Mouse (Mus musculus) layer of hippocampus, adult 9-11 months (tissue): ENCODE measurements at regions not wholly inside any gene's neighbourhood (a gene's known extent, or its start where the extent isn't known, plus 50 kb on each side); places are given as distances from the start of the nearest gene placed in this dataset.

Experiments
- DNase-seq: peaks from one replicate; pipeline ENCODE4 v3.0.0; 2022

- DNase-seq, result no peak
Observed at GRCm38 (mm10) chr6:99976144-99976543, 250.0 kb upstream of the Prok2 start.

GRCm38 (mm10) chr6:99975486-99975885 is 249.3 kb upstream of the Prok2 start:
- DNase-seq, result no peak

DNA sequence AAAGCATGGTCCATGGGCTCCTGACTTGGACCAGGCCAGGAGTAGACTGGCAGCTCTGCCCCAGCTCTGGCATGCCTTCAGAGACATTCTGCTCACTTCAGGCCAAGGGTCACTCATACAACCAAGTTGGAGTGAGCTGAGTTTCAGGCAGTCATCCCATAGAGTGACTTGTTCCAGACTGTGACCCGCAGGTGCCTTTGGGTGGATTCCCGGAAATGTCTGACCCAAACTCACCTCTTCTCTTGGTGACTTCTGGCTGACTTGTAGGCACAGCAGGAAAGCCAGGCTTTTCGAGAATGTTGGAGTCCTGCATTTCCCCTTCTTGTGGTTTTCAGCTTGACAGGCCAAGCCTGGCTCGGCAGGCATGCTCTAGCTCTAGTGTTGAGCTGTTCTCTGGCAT is 248.3 kb upstream of the Prok2 start:
- DNase-seq, result no peak

DNA sequence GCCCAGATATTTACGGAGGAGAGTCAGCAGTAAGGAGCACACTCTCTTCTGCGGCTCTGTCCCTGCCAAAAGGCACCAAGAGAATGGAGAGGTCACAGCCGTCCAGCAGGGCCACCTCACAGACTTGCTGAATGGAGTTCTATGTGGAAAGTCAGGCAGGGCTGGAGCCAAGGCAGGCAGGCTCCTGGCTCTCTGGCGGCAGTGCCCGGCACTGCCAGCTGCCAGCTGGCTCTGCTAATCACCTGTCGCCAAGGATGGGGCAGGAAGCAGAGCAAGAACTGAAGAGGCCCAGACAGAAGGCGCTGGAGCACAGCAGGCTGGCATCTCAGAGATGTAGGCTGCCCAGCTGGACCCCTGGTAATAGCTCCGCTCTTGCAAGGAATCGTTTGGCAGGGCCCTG is 245.2 kb upstream of the Prok2 start:
- DNase-seq, result peak; percentile 72

GRCm38 (mm10) chr6:99968889-99969288 is 242.7 kb upstream of the Prok2 start:
- peak; percentile 90 for DNase-seq

DNA sequence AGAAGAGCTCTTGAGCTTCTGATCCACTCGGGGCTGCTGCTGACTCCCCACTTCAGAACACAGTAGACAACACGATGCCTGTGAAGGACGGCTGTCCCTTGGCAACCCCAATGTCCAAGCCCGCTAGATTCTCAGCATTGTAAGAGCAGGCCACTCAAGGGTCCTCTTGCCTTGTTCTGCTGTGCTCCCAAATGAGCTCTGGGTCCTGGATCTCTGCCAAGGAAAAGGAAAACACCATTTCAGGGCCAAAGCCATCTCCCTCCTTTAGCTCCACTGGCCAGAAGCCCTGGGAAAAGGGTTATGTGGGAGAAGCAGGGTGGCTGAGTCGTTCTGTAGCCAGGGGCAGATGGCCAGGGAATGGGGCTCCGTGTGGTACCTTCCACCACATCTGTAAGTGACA is 241.3 kb upstream of the Prok2 start:
- DNase-seq, result no peak

DNA sequence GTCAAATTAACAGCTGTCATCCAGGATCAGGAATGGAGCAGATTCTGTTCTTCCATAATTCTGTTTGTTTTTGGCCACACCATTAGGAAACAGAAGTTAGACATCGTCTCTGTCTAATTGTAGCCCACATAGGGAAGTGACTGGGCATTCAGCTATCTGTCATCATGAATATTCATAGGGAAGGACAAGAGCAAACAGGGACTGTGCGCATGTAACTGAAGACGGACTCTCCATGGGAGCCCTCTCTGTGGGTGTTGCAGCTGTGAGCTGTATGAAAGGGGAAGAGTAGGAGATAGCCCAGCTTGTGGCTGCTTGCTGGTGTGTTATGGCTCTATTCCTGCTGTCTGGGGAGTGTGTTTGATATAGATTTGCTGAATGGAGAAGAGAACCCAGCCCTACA is 238.3 kb upstream of the Prok2 start:
- no peak for DNase-seq

DNA sequence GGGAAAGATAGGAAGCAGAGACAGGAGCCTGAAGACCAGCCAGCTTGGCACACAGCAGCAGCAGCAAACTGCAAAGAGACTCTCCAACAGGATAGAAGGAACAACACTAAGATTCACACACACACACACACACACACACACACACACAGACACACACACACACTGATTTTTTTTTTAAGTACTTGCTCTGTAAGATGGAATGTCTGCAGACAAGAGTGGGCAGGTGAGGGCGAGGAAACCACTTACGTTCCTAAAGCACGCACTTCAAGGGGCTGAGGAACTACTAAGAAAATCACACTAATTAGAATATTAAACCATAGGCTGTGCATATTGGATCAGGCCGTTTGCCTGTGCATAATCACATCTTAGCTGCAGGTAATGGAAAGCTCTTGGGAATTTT is 237.8 kb upstream of the Prok2 start:
- DNase-seq, result no peak

DNA sequence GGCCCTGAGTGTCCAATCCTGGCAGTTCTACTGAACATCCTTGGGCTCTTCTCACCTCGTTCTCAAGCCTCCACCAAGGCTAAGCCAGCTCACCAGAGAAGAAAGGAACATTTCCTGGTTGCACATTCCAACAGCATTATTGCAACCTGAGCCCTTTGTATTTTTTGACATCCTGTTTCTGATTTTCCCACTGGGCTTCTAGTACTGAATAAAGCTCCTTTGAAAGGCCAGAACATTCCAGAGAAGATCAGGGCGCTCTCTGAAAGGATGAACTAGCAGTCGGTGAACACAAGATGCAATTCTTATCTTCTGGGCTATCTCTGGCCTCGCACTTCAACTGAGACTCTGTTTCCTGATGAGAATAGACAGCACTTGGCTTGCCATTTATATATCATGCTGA is 233.2 kb upstream of the Prok2 start:
- no peak for DNase-seq

DNA sequence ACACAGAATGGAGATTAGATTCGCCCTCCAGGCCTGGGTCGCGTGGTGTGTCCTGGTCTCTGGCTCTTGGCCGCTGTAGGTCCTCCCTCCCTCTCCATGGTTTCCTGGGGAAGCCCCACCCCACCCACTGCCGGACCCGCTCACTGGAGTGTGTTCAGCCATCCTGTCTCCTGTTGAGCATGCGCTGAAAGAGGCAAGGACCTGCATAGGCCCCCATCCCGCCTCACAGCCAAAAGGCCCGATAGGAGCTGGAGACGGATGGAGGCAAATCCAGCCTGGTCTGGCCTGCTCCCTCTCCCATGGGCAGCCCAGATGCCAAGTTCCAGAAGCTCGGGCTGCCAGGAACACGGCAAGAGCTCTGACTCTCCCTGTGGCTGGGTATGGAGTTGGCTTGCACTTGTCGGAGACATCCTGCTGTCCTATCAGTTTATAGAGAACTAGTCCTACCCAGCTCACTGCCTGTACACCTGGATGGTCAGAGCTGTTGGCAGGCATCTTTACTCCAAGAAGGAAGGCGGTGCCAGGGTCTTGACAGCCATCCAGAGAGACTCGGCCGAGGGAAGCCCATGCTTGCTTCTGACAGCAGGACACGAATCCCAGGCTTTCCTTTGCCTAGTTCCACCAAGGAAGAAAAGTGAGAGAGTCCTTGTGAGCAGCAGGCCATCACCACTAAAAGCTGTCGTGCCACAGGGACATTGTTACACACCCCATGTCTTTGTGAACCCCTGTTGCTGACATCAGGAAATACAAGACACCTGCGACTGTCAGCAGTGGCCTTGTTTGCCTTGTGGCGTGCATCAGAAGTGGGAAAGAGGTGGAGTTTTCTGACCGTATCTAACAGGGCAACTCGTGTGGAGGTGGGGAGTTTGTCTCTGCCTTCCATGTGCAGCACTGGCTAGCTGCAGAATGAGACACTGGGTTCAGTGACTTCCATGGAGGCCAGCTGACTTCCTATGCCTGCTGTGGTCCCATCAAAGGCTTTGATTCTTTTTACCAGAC is 228.9 kb upstream of the Prok2 start:
- DNase-seq, result no peak

- DNase-seq, result no peak
Observed at GRCm38 (mm10) chr6:99953980-99954776, 228.0 kb upstream of the Prok2 start.

DNA sequence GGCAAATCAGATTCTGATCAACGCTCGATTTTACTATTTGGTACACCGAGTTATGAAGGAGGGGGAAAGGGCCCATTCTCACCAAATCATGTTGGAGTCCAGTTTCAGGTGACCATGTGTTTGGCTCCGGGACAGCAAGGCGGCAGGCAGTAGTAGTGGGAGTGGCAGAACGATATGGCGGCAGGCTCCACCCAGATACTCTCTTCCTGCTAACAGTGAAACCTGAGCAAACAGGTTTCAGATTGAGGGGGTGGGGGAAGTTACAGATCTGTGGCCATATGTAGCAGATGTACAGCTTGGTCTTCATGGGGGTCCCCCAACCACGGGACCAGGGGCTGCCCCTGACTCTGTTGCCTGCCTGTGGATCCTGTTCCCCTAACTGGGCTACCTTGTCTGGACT is 224.6 kb upstream of the Prok2 start:
- DNase-seq, result no peak

- no peak for DNase-seq
Observed at GRCm38 (mm10) chr6:99946917-99947316, 220.7 kb upstream of the Prok2 start.

GRCm38 (mm10) chr6:99946481-99946880 is 220.3 kb upstream of the Prok2 start:
- DNase-seq, result no peak

GRCm38 (mm10) chr6:99945691-99946090 is 219.5 kb upstream of the Prok2 start:
- no peak for DNase-seq

- no peak for DNase-seq
Observed at GRCm38 (mm10) chr6:99942958-99943357, 216.8 kb upstream of the Prok2 start.

DNA sequence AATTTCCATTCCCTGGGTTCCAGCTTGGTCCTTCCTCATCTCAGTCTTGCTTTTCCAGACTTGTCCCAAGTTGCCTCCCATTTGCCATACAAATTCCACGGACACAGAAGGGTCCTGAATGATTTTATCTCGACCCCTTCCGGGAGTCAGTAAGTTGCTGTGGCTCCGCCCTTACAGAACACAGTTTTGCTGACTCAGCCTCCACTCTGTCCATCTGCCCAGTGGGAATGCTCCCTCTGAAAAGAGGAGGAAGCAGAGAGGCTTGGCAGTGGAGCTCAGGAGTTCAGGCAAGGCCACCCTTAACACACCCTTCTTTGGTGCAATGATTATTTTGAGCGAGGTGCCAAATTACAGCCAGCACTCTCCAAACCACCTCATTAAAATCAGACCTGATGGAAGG is 213.9 kb upstream of the Prok2 start:
- no peak for DNase-seq

DNA sequence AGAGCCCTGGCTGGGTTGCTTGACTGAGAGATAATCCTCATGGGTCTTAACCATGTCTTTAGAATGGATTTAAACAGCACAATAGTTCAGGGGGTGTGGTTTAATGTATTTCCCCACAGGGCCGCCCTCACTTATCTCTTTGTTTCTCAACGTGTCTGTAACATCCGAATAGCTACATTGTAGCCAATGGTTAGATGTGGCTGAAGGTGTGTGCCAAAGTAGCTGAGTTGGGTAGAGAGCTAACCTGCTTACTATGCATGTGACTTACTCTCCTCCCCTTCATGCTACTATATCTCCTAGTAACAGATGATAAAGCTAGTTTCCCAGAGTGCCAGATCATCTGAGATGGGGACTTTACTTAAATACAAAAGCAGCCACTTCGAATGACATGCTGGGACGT is 213.2 kb upstream of the Prok2 start:
- DNase-seq, result no peak

- no peak for DNase-seq
Observed at GRCm38 (mm10) chr6:99938949-99939348, 212.8 kb upstream of the Prok2 start.

DNA sequence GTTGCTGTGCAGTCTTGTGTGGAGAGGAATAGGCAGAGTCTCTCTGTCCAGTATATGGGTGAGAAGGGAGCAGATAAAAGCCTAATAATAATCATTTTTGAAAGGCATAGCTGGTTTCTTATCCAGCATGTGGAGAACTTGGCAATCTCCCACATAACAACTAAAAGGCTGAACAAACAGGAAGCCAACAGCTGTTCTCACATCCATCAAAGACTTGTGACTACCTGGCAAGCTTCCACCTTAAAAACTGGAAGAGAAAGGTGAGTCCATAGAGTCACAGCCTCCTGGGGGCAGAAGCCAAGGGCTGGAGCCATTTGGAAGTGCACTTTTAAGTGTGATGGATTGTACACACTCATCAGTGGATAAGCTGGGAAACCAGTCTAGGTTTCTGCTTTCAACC is 210.5 kb upstream of the Prok2 start:
- no peak for DNase-seq

DNA sequence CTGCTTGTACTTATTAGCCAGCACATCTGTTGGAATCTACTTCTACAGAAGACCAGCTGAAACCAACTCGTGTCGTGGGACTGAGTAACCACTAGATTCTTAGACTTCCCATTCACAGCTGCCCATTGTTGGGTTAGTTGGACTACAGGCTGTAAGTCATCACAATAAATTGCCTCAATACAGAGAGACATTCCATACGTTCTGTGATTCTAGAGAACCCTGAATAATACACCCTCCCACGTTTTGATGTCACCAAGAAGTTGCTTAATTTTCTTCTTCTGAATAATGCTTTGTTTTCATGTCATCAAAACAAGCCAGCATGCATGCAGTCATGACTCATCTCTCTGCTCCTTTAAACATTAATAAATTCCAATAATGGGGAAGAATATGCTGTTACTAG is 209.2 kb upstream of the Prok2 start:
- DNase-seq, result no peak

DNA sequence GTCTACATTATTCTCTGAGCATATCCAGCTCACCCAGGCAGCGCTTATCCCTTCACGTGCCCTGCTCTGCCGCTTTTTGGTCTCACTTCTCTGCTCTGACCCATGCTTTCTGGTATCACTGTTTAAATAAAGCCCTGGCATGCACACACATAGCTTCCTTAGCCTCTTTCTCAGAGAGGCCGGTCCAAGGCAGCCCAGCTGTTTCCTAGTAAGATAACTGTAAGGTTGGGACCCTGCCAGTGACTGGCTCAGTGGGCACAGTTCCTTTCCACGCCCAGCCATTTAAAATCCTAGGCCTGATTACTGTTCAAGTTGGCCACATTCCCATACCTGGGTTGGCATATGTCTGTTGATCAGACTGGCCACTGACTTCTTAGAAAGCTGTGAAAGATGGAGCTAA is 208.2 kb upstream of the Prok2 start:
- DNase-seq, result no peak

DNA sequence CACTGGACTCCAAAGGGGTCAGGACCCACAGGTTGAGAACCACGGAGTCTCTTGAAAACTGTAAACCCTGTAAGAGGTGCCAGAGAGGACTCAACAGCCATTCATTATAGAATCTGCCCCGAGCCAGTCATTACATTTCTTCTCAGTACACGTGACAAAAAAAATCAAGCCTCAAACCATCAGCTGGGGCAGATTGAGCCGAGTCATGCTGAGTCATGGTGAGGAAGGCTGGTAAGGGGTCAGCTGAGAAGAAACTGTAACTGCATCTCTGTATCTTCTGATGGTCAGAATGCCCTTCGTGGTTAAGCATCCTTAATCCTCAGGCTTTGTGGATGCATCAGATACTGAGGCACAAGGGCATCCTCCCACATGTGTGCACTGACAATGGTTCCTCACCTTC is 207.2 kb upstream of the Prok2 start:
- DNase-seq, result no peak

- peak; percentile 28 for DNase-seq
Observed at GRCm38 (mm10) chr6:99932923-99933322, 206.7 kb upstream of the Prok2 start.
